Mouse (Mus musculus) stomach, embryonic 15.5 days (tissue): ENCODE data around the gene Sucla2. TPM values are rescaled to one million over a fixed set of nuclear protein-coding genes. Genes with fewer than 3 reads are reported as not detected.

Experiments
- ATAC-seq: fragments of 200-750 bp; cut with Nextera tagmentation; 2 replicates; pipeline ENCODE4 v1.8.0; 2017; ENCODE audit warnings: low read depth, moderate number of reproducible peaks, moderate TSS enrichment; ENCODE audit not compliant: insufficient read depth, low FRiP score
- H3K27ac ChIP-seq: fragments of 300-500 bp; sonication (generic); 2 replicates; pipeline ENCODE4 v1.5.1; 2015; ENCODE audit warnings: mild to moderate bottlenecking, inconsistent platforms
- H3K27me3 ChIP-seq: fragments of 300-500 bp; sonication (generic); replicated peaks from 2 replicates; pipeline ENCODE4 v1.6.1; 2015; ENCODE audit warnings: inconsistent platforms
- H3K36me3 ChIP-seq: fragments of 300-500 bp; sonication (generic); 2 replicates; pipeline ENCODE4 v1.6.1; 2015; ENCODE audit warnings: inconsistent platforms
- H3K4me1 ChIP-seq: fragments of 300-500 bp; sonication (generic); 2 replicates; pipeline ENCODE4 v1.6.1; 2015; ENCODE audit warnings: inconsistent platforms
- H3K4me2 ChIP-seq: fragments of 300-500 bp; sonication (generic); 2 replicates; pipeline ENCODE4 v1.6.1; 2015; ENCODE audit warnings: mild to moderate bottlenecking, inconsistent platforms
- H3K4me3 ChIP-seq: fragments of 300-500 bp; sonication (generic); replicated peaks from 2 replicates; pipeline ENCODE4 v1.5.1; 2015; ENCODE audit warnings: inconsistent platforms
- H3K9ac ChIP-seq: fragments of 300-500 bp; sonication (generic); 2 replicates; pipeline ENCODE4 v1.6.1; 2015; ENCODE audit warnings: inconsistent platforms
- H3K9me3 ChIP-seq: fragments of 300-500 bp; sonication (generic); 2 replicates; pipeline ENCODE4 v1.6.1; 2016; ENCODE audit warnings: inconsistent platforms
- WGBS: fragments of 180-500 bp; shearing (Covaris S2); methylation state at CpG from one replicate; pipeline ENCODE4 v1.1.7; 2015; 5-methylcytosine and 5-hydroxymethylcytosine counted together
- polyA plus RNA-seq: library from polyadenylated mRNA; unstranded; fragments of >200 nt; fragmentation: Nextera tagmentation; extraction: Ambion mirVana; gene quantifications from 2 replicates; pipeline ENCODE4 v1.2.1, GENCODE M21; 2015

The Sucla2 gene
- polyA plus RNA-seq, 1 experiment from 2014 or later, result 101 TPM

GRCm38 (mm10) chr14:73495753-73496152 lies 29.4 kb upstream of the Sucla2 start:
- H3K27ac ChIP-seq, result no peak overlapping the region
- no peaks in the 10 kb centered on the region for H3K27me3 ChIP-seq
- H3K4me1 ChIP-seq, result no peaks in the 10 kb centered on the region
- no peak for ATAC-seq
- H3K9me3 ChIP-seq, result no peaks in the 10 kb centered on the region
- no peak overlapping the region for H3K9ac ChIP-seq
- H3K4me3 ChIP-seq, result no peak overlapping the region
- H3K4me2 ChIP-seq, result no peak overlapping the region
- WGBS, result 72% methylated on average over 7 of the region's 7 CpGs
- H3K36me3 ChIP-seq, result no peaks in the 10 kb centered on the region

GRCm38 (mm10) chr14:73501283-73501682 lies 23.8 kb upstream of the Sucla2 start:
- H3K9me3 ChIP-seq, result no peaks in the 10 kb centered on the region

GRCm38 (mm10) chr14:73501721-73502120 lies 23.4 kb upstream of the Sucla2 start:
- H3K36me3 ChIP-seq, result no peaks in the 10 kb centered on the region
- H3K9me3 ChIP-seq, result no peaks in the 10 kb centered on the region
- ATAC-seq, result no peak
- no peak overlapping the region for H3K4me3 ChIP-seq
- WGBS, result 49% methylated on average over 6 of the region's 6 CpGs
- no peak overlapping the region for H3K9ac ChIP-seq
- H3K4me1 ChIP-seq, result 0 out of 2 replicates have a peak, but pooled peaks cover 3% of the 10 kb centered on the region
- H3K4me2 ChIP-seq, result no peak overlapping the region
- H3K27me3 ChIP-seq, result no peaks in the 10 kb centered on the region
- H3K27ac ChIP-seq, result no peak overlapping the region

More at GRCm38 (mm10) chr14:73501283-73501682, 23.8 kb upstream of the Sucla2 start:
- 0 out of 2 replicates have a peak, but pooled peaks cover 3% of the 10 kb centered on the region for H3K4me1 ChIP-seq
- no peak overlapping the region for H3K27ac ChIP-seq
- H3K9ac ChIP-seq, result no peak overlapping the region
- H3K36me3 ChIP-seq, result no peaks in the 10 kb centered on the region
- no peak overlapping the region for H3K4me2 ChIP-seq
- 86% methylated on average over 9 of the region's 9 CpGs for WGBS
- no peaks in the 10 kb centered on the region for H3K27me3 ChIP-seq
- H3K4me3 ChIP-seq, result no peak overlapping the region
- no peak for ATAC-seq

- Histone ChIP-seq H3K9ac (no peak overlapping the region), H3K4me1 (0 out of 2 replicates have a peak, but pooled peaks cover 3% of the 10 kb centered on the region), H3K4me2 (no peak overlapping the region), H3K27me3 (no peaks in the 10 kb centered on the region), H3K4me3 (no peak overlapping the region), H3K9me3 (no peaks in the 10 kb centered on the region), H3K36me3 (no peaks in the 10 kb centered on the region), H3K27ac (peak overlapping the region; percentile 6; the same call in 1 of the 2 replicates)
- no peak for ATAC-seq
- 35% methylated on average over 7 of the region's 7 CpGs for WGBS
Observed at GRCm38 (mm10) chr14:73502591-73503184, 22.4 kb upstream of the Sucla2 start.

GRCm38 (mm10) chr14:73503237-73503933 lies 21.7 kb upstream of the Sucla2 start:
- H3K27ac ChIP-seq, result no peak overlapping the region
- WGBS, result 46% methylated on average over 13 of the region's 13 CpGs
- H3K4me3 ChIP-seq, result no peak overlapping the region
- H3K4me2 ChIP-seq, result no peak overlapping the region
- H3K36me3 ChIP-seq, result no peaks in the 10 kb centered on the region
- H3K4me1 ChIP-seq, result 0 out of 2 replicates have a peak, but pooled peaks cover 3% of the 10 kb centered on the region
- no peak; the same call in 1 of the 2 replicates for ATAC-seq
- H3K27me3 ChIP-seq, result no peaks in the 10 kb centered on the region
- no peaks in the 10 kb centered on the region for H3K9me3 ChIP-seq
- H3K9ac ChIP-seq, result no peak overlapping the region

- H3K9me3 ChIP-seq, result no peaks in the 10 kb centered on the region
- H3K27me3 ChIP-seq, result no peaks in the 10 kb centered on the region
- no peak overlapping the region for H3K4me3 ChIP-seq
- no peak overlapping the region for H3K4me2 ChIP-seq
- no peak overlapping the region for H3K27ac ChIP-seq
- H3K36me3 ChIP-seq, result no peaks in the 10 kb centered on the region
- ATAC-seq, result no peak
- H3K4me1 ChIP-seq, result peaks cover 10% of the 10 kb centered on the region; the same call in 1 of the 2 replicates
- H3K9ac ChIP-seq, result no peak overlapping the region
- 58% methylated on average over 8 of the region's 8 CpGs for WGBS
Observed at GRCm38 (mm10) chr14:73506283-73506682, 18.8 kb upstream of the Sucla2 start.

- H3K36me3 ChIP-seq, result no peaks in the 10 kb centered on the region
- no peak overlapping the region for H3K4me3 ChIP-seq
- H3K27ac ChIP-seq, result no peak overlapping the region
- no peak overlapping the region for H3K9ac ChIP-seq
- no peak overlapping the region for H3K4me2 ChIP-seq
- ATAC-seq, result no peak
- no peaks in the 10 kb centered on the region for H3K27me3 ChIP-seq
- peaks cover 10% of the 10 kb centered on the region; the same call in 1 of the 2 replicates for H3K4me1 ChIP-seq
- H3K9me3 ChIP-seq, result no peaks in the 10 kb centered on the region
- WGBS, result 82% methylated on average over 15 of the region's 15 CpGs
Observed at GRCm38 (mm10) chr14:73507200-73507599, 17.9 kb upstream of the Sucla2 start.

- peaks cover 10% of the 10 kb centered on the region; the same call in 1 of the 2 replicates for H3K4me1 ChIP-seq
- H3K9me3 ChIP-seq, result no peaks in the 10 kb centered on the region
- H3K27ac ChIP-seq, result no peak overlapping the region
- no peak for ATAC-seq
- no peak overlapping the region for H3K4me3 ChIP-seq
- peak overlapping the region; percentile 12; the same call in 1 of the 2 replicates for H3K4me2 ChIP-seq
- no peaks in the 10 kb centered on the region for H3K27me3 ChIP-seq
- no peak overlapping the region for H3K9ac ChIP-seq
- no peaks in the 10 kb centered on the region for H3K36me3 ChIP-seq
- WGBS, result 47% methylated on average over 11 of the region's 11 CpGs
Observed at GRCm38 (mm10) chr14:73507702-73508376, 17.3 kb upstream of the Sucla2 start.

- H3K36me3 ChIP-seq, result no peaks in the 10 kb centered on the region
- no peak overlapping the region for H3K9ac ChIP-seq
- no peak for ATAC-seq
- WGBS, result 91% methylated on average over 6 of the region's 6 CpGs
- H3K9me3 ChIP-seq, result no peaks in the 10 kb centered on the region
- no peaks in the 10 kb centered on the region for H3K27me3 ChIP-seq
- H3K27ac ChIP-seq, result no peak overlapping the region
- H3K4me3 ChIP-seq, result no peak overlapping the region
- peaks cover 6% of the 10 kb centered on the region; the same call in 1 of the 2 replicates for H3K4me1 ChIP-seq
- H3K4me2 ChIP-seq, result no peak overlapping the region
Observed at GRCm38 (mm10) chr14:73508630-73509395, 16.3 kb upstream of the Sucla2 start.

GRCm38 (mm10) chr14:73509765-73510423 lies 15.2 kb upstream of the Sucla2 start, which contains the start of gene Med4:
Gene Med4, plus strand, starts transcription at chr14:73510025.
- H3K27me3 ChIP-seq, result no peaks in the 10 kb centered on the region
- H3K27ac ChIP-seq, result peak within 1 kb of the TSS; percentile 31; the same call in 1 of the 2 replicates
- H3K36me3 ChIP-seq, result 0 out of 2 replicates have a peak, but pooled peaks cover 2% of the 10 kb centered on the region
- H3K4me1 ChIP-seq, result peaks cover 6% of the 10 kb centered on the region; the same call in 1 of the 2 replicates
- H3K4me2 ChIP-seq, result peak within 1 kb of the TSS; percentile 90
- peak; percentile 94 for ATAC-seq
- H3K9me3 ChIP-seq, result no peaks in the 10 kb centered on the region
- WGBS, result under 1% methylated on average over 37 of the region's 41 CpGs
- peak within 1 kb of the TSS; percentile 92 for H3K9ac ChIP-seq
- H3K4me3 ChIP-seq, result peak within 1 kb of the TSS; percentile 95

GRCm38 (mm10) chr14:73524136-73524535 lies 983 bp upstream of the Sucla2 start:
- peak overlapping the region; percentile 47; the same call in 1 of the 2 replicates for H3K4me2 ChIP-seq
- H3K4me1 ChIP-seq, result 0 out of 2 replicates have a peak, but pooled peaks cover 5% of the 10 kb centered on the region
- no peak for ATAC-seq
- no peaks in the 10 kb centered on the region for H3K27me3 ChIP-seq
- H3K9ac ChIP-seq, result no peak overlapping the region
- no peaks in the 10 kb centered on the region for H3K36me3 ChIP-seq
- H3K27ac ChIP-seq, result no peak overlapping the region
- H3K4me3 ChIP-seq, result no peak overlapping the region
- no peaks in the 10 kb centered on the region for H3K9me3 ChIP-seq
- 70% methylated on average over 3 of the region's 3 CpGs for WGBS
